Mouse (Mus musculus): ENCODE data around the gene Slc25a28. TPM values are rescaled to one million over a fixed set of nuclear protein-coding genes. Genes with fewer than 3 reads are reported as not detected.

The Slc25a28 gene
- polyA plus RNA-seq, 1 experiment from 2014 or later = 13.3 TPM

GRCm38 (mm10) chr19:43662176-43662967, 12.3 kb downstream of the Slc25a28 start:
- peak; percentile 34 for DNase-seq (ENCODE audit: low spot score)

GRCm38 (mm10) chr19:43660774-43661173, 13.9 kb downstream of the Slc25a28 start:
- 80% methylated on average over 9 of the region's 9 CpGs for WGBS
- Histone ChIP-seq H3K4me2 (replicated peaks; ENCODE audit: low read depth, low read length) (no peak overlapping the region), H3K27ac (ENCODE audit: low read length) (no peak overlapping the region), H3K27me3 (replicated peaks; ENCODE audit: insufficient read depth, low read length) (no peaks in the 10 kb centered on the region), H3K9me3 (ENCODE audit: low read length) (no peaks in the 10 kb centered on the region), H3K4me3 (ENCODE audit: low read depth, low read length) (no peak overlapping the region), H3K4me1 (ENCODE audit: insufficient read depth, low read depth, low read length) (no peaks in the 10 kb centered on the region), H3K9ac (replicated peaks; ENCODE audit: low read depth) (no peak overlapping the region), H3K36me3 (ENCODE audit: insufficient read depth, low read length) (peaks cover 7% of the 10 kb centered on the region; the same call in 1 of the 2 replicates)
- DNase-seq (ENCODE audit: low spot score) (no peak), ATAC-seq (no peak)
- TF ChIP-seq EP300 (IDR thresholded peaks at IDR 0.05) (no peak), CTCF (IDR thresholded peaks at IDR 0.05) (no peak)

More at GRCm38 (mm10) chr19:43662176-43662967, 12.3 kb downstream of the Slc25a28 start:
- no peaks in the 10 kb centered on the region for H3K27me3 ChIP-seq (replicated peaks; ENCODE audit: insufficient read depth, low read length)
- H3K4me2 ChIP-seq (replicated peaks; ENCODE audit: low read depth, low read length) = no peak overlapping the region
- peak; percentile 53; the same call in 1 of the 2 replicates for ATAC-seq
- H3K27ac ChIP-seq (ENCODE audit: low read length) = no peak overlapping the region
- 46% methylated on average over 19 of the region's 19 CpGs for WGBS
- peaks cover 7% of the 10 kb centered on the region; the same call in 1 of the 2 replicates for H3K36me3 ChIP-seq (ENCODE audit: insufficient read depth, low read length)
- H3K9ac ChIP-seq (replicated peaks; ENCODE audit: low read depth) = no peak overlapping the region
- H3K4me1 ChIP-seq (ENCODE audit: insufficient read depth, low read depth, low read length) = no peaks in the 10 kb centered on the region
- no peak overlapping the region for H3K4me3 ChIP-seq (ENCODE audit: low read depth, low read length)
- no peaks in the 10 kb centered on the region for H3K9me3 ChIP-seq (ENCODE audit: low read length)
- no peak for TF ChIP-seq EP300 (IDR thresholded peaks at IDR 0.05)
- TF ChIP-seq CTCF (IDR thresholded peaks at IDR 0.05) = peak; percentile 62

- Histone ChIP-seq H3K9ac (replicated peaks; ENCODE audit: low read depth) (no peak overlapping the region), H3K9me3 (ENCODE audit: low read length) (no peaks in the 10 kb centered on the region), H3K27me3 (replicated peaks; ENCODE audit: insufficient read depth, low read length) (no peaks in the 10 kb centered on the region), H3K36me3 (ENCODE audit: insufficient read depth, low read length) (peaks cover 7% of the 10 kb centered on the region; the same call in 1 of the 2 replicates), H3K4me1 (ENCODE audit: insufficient read depth, low read depth, low read length) (no peaks in the 10 kb centered on the region), H3K27ac (ENCODE audit: low read length) (no peak overlapping the region), H3K4me3 (ENCODE audit: low read depth, low read length) (no peak overlapping the region), H3K4me2 (replicated peaks; ENCODE audit: low read depth, low read length) (no peak overlapping the region)
- 57% methylated on average over 6 of the region's 6 CpGs for WGBS
- TF ChIP-seq EP300 (IDR thresholded peaks at IDR 0.05) (no peak), CTCF (IDR thresholded peaks at IDR 0.05) (no peak)
- ATAC-seq = no peak
- no peak for DNase-seq (ENCODE audit: low spot score)
Observed at GRCm38 (mm10) chr19:43659632-43660031, 15.0 kb downstream of the Slc25a28 start.

GRCm38 (mm10) chr19:43655735-43656492, 18.8 kb downstream of the Slc25a28 start:
- Histone ChIP-seq H3K9ac (replicated peaks; ENCODE audit: low read depth) (no peak overlapping the region), H3K4me3 (ENCODE audit: low read depth, low read length) (no peak overlapping the region), H3K4me1 (ENCODE audit: insufficient read depth, low read depth, low read length) (no peaks in the 10 kb centered on the region), H3K27me3 (replicated peaks; ENCODE audit: insufficient read depth, low read length) (no peaks in the 10 kb centered on the region), H3K36me3 (ENCODE audit: insufficient read depth, low read length) (no peaks in the 10 kb centered on the region), H3K9me3 (ENCODE audit: low read length) (no peaks in the 10 kb centered on the region), H3K4me2 (replicated peaks; ENCODE audit: low read depth, low read length) (no peak overlapping the region), H3K27ac (ENCODE audit: low read length) (no peak overlapping the region)
- WGBS = 38% methylated on average over 11 of the region's 11 CpGs
- DNase-seq (ENCODE audit: low spot score) (peak; percentile 88), ATAC-seq (no peak)
- TF ChIP-seq CTCF (IDR thresholded peaks at IDR 0.05) (peak; percentile 92), EP300 (IDR thresholded peaks at IDR 0.05) (no peak)

GRCm38 (mm10) chr19:43651241-43651785, 23.4 kb downstream of the Slc25a28 start:
- DNase-seq (ENCODE audit: low spot score) (no peak), ATAC-seq (no peak)
- H3K27ac ChIP-seq (ENCODE audit: low read length) = no peak overlapping the region

GRCm38 (mm10) chr19:43648343-43648742, 26.3 kb downstream of the Slc25a28 start:
- ATAC-seq (peak; percentile 40; the same call in 1 of the 2 replicates), DNase-seq (ENCODE audit: low spot score) (peak; percentile 51)
- Histone ChIP-seq H3K4me3 (ENCODE audit: low read depth, low read length) (no peak overlapping the region), H3K27me3 (replicated peaks; ENCODE audit: insufficient read depth, low read length) (no peaks in the 10 kb centered on the region), H3K4me1 (ENCODE audit: insufficient read depth, low read depth, low read length) (no peaks in the 10 kb centered on the region), H3K27ac (ENCODE audit: low read length) (no peak overlapping the region), H3K36me3 (ENCODE audit: insufficient read depth, low read length) (no peaks in the 10 kb centered on the region), H3K9ac (replicated peaks; ENCODE audit: low read depth) (no peak overlapping the region), H3K9me3 (ENCODE audit: low read length) (no peaks in the 10 kb centered on the region), H3K4me2 (replicated peaks; ENCODE audit: low read depth, low read length) (no peak overlapping the region)
- WGBS = 79% methylated on average over 4 of the region's 4 CpGs
- TF ChIP-seq CTCF (IDR thresholded peaks at IDR 0.05) (no peak), EP300 (IDR thresholded peaks at IDR 0.05) (no peak)

More at GRCm38 (mm10) chr19:43651241-43651785, 23.4 kb downstream of the Slc25a28 start:
- H3K9ac ChIP-seq (replicated peaks; ENCODE audit: low read depth) = no peak overlapping the region
- 44% methylated on average over 8 of the region's 8 CpGs for WGBS
- no peak overlapping the region for H3K4me3 ChIP-seq (ENCODE audit: low read depth, low read length)
- no peak overlapping the region for H3K4me2 ChIP-seq (replicated peaks; ENCODE audit: low read depth, low read length)
- no peaks in the 10 kb centered on the region for H3K27me3 ChIP-seq (replicated peaks; ENCODE audit: insufficient read depth, low read length)
- no peaks in the 10 kb centered on the region for H3K4me1 ChIP-seq (ENCODE audit: insufficient read depth, low read depth, low read length)
- no peaks in the 10 kb centered on the region for H3K36me3 ChIP-seq (ENCODE audit: insufficient read depth, low read length)
- H3K9me3 ChIP-seq (ENCODE audit: low read length) = no peaks in the 10 kb centered on the region
- TF ChIP-seq EP300 (IDR thresholded peaks at IDR 0.05) (no peak), CTCF (IDR thresholded peaks at IDR 0.05) (no peak)
